Mouse (Mus musculus) erythroblast, adult 5-6 weeks (primary cell): ENCODE data around the gene Ldlrad3. TPM values are rescaled to one million over a fixed set of nuclear protein-coding genes. Genes with fewer than 3 reads are reported as not detected.

ENCODE experiments used
- ATAC-seq: replicated peaks from 2 replicates; pipeline ENCODE4 v1.8.0; 2016; ENCODE audit warnings: moderate number of reproducible peaks, mild to moderate bottlenecking, moderate TSS enrichment, inconsistent platforms; ENCODE audit not compliant: poor library complexity, low FRiP score, severe bottlenecking
- total RNA-seq, 2 experiments: library from RNA; stranded (forward) in 1 of 2; stranded (reverse) in 1 of 2; fragments of 150-400 nt in 1 of 2; fragments of 200-764, 138-1000 nt in 1 of 2; gene quantifications; 2 replicates each; pipeline versions ENCODE4 v1.2.3 to v1.2.4; 2015 to 2017; ENCODE audit warnings: low replicate concordance in 2 of 2

The Ldlrad3 gene
- total RNA-seq, 2 experiments from 2014 or later = 6.2 to 7.7 TPM

DNA sequence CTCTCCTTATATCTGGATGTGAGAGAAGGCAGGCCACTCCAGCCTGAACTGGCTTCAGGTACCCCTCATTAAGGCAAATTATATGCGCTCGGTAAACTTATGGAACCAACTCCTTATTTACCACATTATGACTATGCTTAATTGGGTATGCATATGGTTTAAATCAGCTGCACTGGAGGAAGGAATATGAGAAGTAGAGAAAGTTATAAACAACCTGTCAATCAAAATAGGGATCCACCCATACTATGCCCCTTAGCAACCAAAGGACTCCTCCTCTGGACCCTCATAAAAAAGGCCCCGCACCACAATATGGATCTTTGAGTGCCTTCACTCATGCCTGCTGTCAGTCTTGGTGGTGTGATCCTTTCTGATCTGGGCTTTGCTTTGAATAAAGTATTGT is 165.6 kb downstream of the Ldlrad3 start:
- ATAC-seq = no peak

GRCm38 (mm10) chr2:102014538-102015113 is 171.6 kb downstream of the Ldlrad3 start:
- ATAC-seq = no peak

DNA sequence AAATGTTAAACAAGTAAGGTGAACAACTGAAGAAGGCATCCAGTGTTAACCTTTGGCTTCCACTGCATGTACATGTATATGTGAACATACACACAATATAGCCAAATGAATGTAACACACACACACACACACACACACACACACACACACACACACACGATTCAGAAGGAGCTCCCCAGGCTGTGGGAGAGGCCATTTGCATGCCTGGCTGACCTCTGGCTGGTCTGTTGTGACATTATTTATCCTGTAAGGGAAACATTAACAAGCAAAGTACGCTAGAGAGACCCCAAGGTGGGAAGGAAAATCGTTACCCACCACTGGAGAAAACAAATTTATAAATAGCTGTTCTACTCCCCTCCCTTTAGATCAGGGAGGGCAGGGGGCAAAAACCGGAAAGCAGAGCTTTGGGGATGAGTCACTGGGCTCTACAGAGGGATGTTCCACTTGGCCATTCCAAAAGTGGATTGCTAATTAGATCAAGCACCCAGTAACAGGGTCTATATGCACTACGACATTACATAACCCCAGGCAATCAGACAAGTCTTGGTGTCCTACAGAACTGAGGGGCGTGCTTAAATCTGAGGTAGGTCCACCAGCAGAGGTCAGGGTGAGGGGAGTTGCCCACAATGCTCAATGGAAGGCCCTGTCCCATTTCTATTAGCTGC is 174.7 kb downstream of the Ldlrad3 start:
- ATAC-seq = no peak

GRCm38 (mm10) chr2:102009766-102010265 is 176.4 kb downstream of the Ldlrad3 start:
- ATAC-seq = no peak

DNA sequence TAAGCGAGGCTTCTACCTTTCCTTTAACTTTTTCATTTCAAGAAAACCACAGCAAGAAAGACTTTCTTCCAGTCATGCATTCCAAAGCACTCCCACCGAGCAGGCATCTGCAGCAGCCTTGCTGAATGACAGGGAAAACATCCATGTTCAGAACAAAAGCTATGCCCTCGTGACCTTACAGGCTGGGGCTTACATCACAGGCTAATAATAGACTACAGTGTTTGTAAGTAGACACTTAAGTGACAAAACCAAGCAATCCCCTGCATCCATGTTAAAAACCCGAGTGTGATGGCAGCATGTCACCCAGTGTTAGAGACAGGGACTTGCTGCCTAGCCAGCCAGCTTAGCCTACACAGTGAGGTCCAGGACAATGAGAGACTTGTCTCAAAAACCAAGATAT is 180.0 kb downstream of the Ldlrad3 start:
- ATAC-seq = no peak

GRCm38 (mm10) chr2:102005377-102006007 is 180.7 kb downstream of the Ldlrad3 start:
- no peak for ATAC-seq

GRCm38 (mm10) chr2:102003776-102004264 is 182.4 kb downstream of the Ldlrad3 start:
- no peak for ATAC-seq

GRCm38 (mm10) chr2:102002974-102003775 is 183.0 kb downstream of the Ldlrad3 start:
- ATAC-seq = no peak

- ATAC-seq = no peak
These were observed 183.7 kb downstream of the Ldlrad3 start for GRCm38 (mm10) chr2:102002408-102002973.

DNA sequence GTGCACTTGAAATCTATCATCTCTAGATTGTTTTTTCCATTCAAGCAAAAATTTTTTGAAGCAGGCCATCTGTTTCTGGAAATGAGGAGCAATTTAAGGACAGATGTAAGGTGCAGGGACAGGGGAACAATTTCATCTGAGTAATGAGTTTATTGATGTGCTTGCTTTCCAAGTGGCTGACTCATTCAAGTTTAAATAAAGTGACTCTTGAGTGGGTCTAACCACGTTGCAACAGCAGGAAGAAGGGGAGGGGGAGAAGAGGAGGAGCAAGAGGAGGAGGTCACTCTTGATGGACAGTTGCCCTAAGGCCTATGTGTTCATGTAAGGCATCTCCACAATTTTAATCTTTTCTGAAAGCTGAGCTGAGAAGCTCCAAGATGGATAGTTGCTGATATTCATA is 184.5 kb downstream of the Ldlrad3 start:
- ATAC-seq = no peak

- no peak for ATAC-seq
These were observed 187.1 kb downstream of the Ldlrad3 start for GRCm38 (mm10) chr2:101998911-101999572.

DNA sequence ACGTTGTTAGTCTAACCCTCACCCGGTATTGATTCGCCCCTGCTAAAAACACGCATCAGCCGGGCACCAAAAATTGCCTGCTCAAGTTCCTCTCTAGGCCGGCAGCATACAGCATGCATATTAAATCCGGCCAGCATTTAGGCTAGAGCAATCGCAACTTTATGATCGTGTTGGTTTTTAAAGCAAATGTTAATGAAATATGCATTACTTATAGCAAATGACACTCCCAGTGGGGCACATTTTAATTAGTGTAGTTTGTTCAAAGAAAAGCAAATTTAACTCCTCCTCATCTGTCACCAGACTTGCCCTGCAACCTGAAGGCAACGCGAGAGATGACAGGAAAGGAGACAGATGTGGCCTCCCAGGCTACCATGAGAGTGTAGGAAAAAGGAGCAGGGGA is 189.2 kb downstream of the Ldlrad3 start:
- ATAC-seq = no peak

GRCm38 (mm10) chr2:101992574-101993310 is 193.4 kb downstream of the Ldlrad3 start:
- no peak for ATAC-seq

DNA sequence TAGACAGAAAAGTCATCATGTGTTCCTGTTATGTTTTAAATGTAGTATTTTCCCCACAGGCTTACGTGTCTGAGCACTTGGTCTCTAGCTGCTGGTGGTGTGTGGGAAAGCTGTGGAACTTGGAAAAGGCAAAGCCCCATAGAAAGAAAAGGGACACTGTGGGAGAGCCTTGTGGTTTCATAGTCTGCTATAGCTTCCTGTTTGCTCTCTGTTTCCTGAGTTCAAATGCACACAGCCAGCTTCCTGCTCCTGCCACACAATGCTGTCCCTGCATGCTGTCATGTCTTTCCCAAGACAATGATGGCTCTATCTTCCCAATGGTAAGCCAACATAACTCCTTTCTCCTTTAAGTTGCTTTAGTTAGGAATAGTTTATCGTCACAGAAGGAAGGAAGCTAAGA is 194.5 kb downstream of the Ldlrad3 start:
- no peak for ATAC-seq

- ATAC-seq = no peak
These were observed 199.7 kb downstream of the Ldlrad3 start for GRCm38 (mm10) chr2:101986344-101987087.

- no peak for ATAC-seq
These were observed 202.2 kb downstream of the Ldlrad3 start for GRCm38 (mm10) chr2:101983853-101984543.

DNA sequence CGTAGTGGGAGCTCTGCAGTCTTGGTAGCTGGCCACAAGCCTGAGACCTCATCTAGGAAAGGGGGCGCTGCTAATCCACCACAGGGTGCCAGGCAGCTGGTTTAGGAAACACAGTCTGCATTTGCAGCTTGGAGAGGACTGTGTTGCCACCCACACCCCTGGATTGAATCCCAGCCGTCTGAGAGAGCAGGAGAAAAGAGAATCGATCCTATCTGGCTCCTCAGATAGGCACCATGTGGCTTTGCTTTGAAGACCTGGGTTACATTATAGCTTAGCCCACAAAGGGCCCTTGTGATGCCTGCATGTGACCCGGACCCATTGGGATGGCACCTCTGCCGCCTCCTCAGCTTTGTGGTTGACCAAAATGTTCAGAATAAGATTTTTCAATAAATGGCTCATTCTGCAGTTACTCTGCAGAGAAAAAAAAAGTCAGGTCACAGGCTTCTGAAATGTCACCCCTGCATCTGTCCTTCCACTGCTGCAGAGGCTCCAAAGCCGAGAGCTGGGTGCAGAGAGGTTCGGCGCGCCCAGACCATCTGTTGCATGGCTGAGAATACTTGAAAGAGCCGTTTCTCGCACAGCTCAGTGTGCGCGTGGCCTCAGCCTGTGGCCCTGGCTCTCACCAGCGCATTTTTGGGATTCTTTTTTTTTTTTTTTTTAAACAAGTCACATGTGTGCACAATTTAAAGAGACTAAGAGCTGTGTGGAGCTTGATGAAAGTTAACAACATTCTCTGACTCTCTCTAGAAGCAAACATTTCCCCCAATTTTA is 202.9 kb downstream of the Ldlrad3 start:
- ATAC-seq = no peak
